Mouse (Mus musculus) cortical plate, adult 2 months (tissue): Measurements from ENCODE around the gene Itgb2.

Experiments
- CTCF ChIP-seq: fragments of 200-500 bp; IDR thresholded peaks from 2 replicates; pipeline ENCODE4 v1.5.1; 2011; ENCODE audit warnings: mild to moderate bottlenecking, control low read depth, low read length; ENCODE audit not compliant: insufficient read depth; ENCODE audit errors: extremely low read depth
- POLR2A ChIP-seq: fragments of 200-500 bp; IDR thresholded peaks from 2 replicates; pipeline ENCODE4 v1.6.1; 2011; ENCODE audit warnings: mild to moderate bottlenecking, low read length, control low read depth; ENCODE audit not compliant: insufficient read depth; ENCODE audit errors: extremely low read depth

GRCm38 (mm10) chr10:77552162-77552561 lies 22.1 kb downstream of the Itgb2 start:
- TF ChIP-seq CTCF (no peak), POLR2A (no peak)
